Mouse (Mus musculus): ENCODE results near the gene Mxra8. TPM values are rescaled to one million over a fixed set of nuclear protein-coding genes. Genes with fewer than 3 reads are reported as not detected.

The Mxra8 gene
- polyA plus RNA-seq, 1 experiment, result 15.7 TPM

DNA sequence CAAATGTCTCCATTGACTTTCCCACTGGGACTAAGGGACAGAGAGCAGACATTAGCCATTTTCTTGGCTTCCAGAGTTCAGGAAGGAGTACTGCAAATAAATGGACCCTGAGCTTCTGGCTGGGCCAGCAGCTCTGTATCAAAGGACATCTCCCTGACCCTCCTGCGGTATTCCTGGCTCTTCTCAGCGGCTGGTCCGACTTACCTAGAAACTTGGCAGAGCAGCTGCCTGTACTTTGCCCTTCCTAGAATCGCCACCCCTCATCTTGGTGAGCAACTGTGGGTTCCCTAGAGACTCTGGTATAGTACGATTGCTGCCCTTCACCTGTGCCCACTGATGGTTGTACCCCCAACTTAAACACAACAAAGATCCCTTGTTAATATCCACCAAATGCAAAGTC is 3.8 kb downstream of the Mxra8 start:
- TF ChIP-seq CTCF (IDR thresholded peaks at IDR 0.05; ENCODE audit: extremely low read depth, insufficient read depth, low read length), result no peak
- TF ChIP-seq POLR2A (IDR thresholded peaks at IDR 0.05; ENCODE audit: extremely low read depth, insufficient read depth, low read length), result no peak
- H3K27ac ChIP-seq (ENCODE audit: insufficient read depth, low read length), result no peak overlapping the region
- H3K4me3 ChIP-seq (ENCODE audit: insufficient read depth, low read length), result no peak overlapping the region
- H3K4me1 ChIP-seq (ENCODE audit: control insufficient read depth, insufficient read depth, low read length), result peaks cover 3% of the 10 kb centered on the region; the same call in 1 of the 2 replicates

GRCm38 (mm10) chr4:155846871-155847578 is 7.5 kb downstream of the Mxra8 start, which contains the start of gene Dvl1:
Gene Dvl1, plus strand, starts transcription at chr4:155847402.
- Histone ChIP-seq H3K4me3 (ENCODE audit: insufficient read depth, low read length) (peak within 1 kb of the TSS; percentile 97), H3K27ac (ENCODE audit: insufficient read depth, low read length) (peak within 1 kb of the TSS; percentile 66), H3K4me1 (ENCODE audit: control insufficient read depth, insufficient read depth, low read length) (peaks cover 18% of the 10 kb centered on the region)
- TF ChIP-seq CTCF (IDR thresholded peaks at IDR 0.05; ENCODE audit: extremely low read depth, insufficient read depth, low read length), result no peak
- peak; percentile 81; the same call in 1 of the 2 replicates for TF ChIP-seq POLR2A (IDR thresholded peaks at IDR 0.05; ENCODE audit: extremely low read depth, insufficient read depth, low read length)

- Histone ChIP-seq H3K4me3 (ENCODE audit: insufficient read depth, low read length) (peak overlapping the region; percentile 97), H3K4me1 (ENCODE audit: control insufficient read depth, insufficient read depth, low read length) (peaks cover 18% of the 10 kb centered on the region), H3K27ac (ENCODE audit: insufficient read depth, low read length) (0 out of 2 replicates have a peak overlapping the region, but pooled peaks have one; percentile 23)
- no peak for TF ChIP-seq CTCF (IDR thresholded peaks at IDR 0.05; ENCODE audit: extremely low read depth, insufficient read depth, low read length)
- TF ChIP-seq POLR2A (IDR thresholded peaks at IDR 0.05; ENCODE audit: extremely low read depth, insufficient read depth, low read length), result no peak
Measured at GRCm38 (mm10) chr4:155847591-155848352, 8.3 kb downstream of the Mxra8 start.

GRCm38 (mm10) chr4:155848434-155849095 is 9.1 kb downstream of the Mxra8 start:
- Histone ChIP-seq H3K4me3 (ENCODE audit: insufficient read depth, low read length) (peak overlapping the region; percentile 97), H3K4me1 (ENCODE audit: control insufficient read depth, insufficient read depth, low read length) (peaks cover 18% of the 10 kb centered on the region), H3K27ac (ENCODE audit: insufficient read depth, low read length) (no peak overlapping the region)
- TF ChIP-seq POLR2A (IDR thresholded peaks at IDR 0.05; ENCODE audit: extremely low read depth, insufficient read depth, low read length) (no peak), CTCF (IDR thresholded peaks at IDR 0.05; ENCODE audit: extremely low read depth, insufficient read depth, low read length) (no peak)

DNA sequence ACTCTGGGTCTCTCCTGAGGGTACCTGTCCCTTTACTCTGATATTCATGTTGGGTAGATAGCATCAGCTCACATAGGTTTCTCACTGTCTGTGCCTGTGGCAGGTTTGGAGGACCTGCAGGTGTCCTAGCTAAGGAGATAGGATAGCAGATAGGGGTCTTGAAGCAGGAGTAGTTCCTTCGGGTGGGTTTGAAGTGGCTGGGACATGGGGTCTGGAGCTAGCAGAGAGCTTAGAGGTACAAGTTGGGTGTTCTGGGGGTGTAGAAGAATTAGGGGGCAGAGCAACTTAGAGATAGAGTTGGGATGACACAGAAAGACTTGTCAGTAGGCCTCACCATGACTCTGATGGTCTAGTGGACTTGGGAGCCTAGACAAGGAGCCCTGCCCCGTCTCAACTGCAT is 9.9 kb downstream of the Mxra8 start:
- Histone ChIP-seq H3K4me1 (ENCODE audit: control insufficient read depth, insufficient read depth, low read length) (peaks cover 18% of the 10 kb centered on the region), H3K27ac (ENCODE audit: insufficient read depth, low read length) (no peak overlapping the region), H3K4me3 (ENCODE audit: insufficient read depth, low read length) (no peak overlapping the region)
- TF ChIP-seq CTCF (IDR thresholded peaks at IDR 0.05; ENCODE audit: extremely low read depth, insufficient read depth, low read length), result no peak
- TF ChIP-seq POLR2A (IDR thresholded peaks at IDR 0.05; ENCODE audit: extremely low read depth, insufficient read depth, low read length), result no peak

GRCm38 (mm10) chr4:155849792-155850451 is 10.4 kb downstream of the Mxra8 start:
- no peak overlapping the region for H3K4me3 ChIP-seq (ENCODE audit: insufficient read depth, low read length)
- H3K4me1 ChIP-seq (ENCODE audit: control insufficient read depth, insufficient read depth, low read length), result peaks cover 18% of the 10 kb centered on the region
- H3K27ac ChIP-seq (ENCODE audit: insufficient read depth, low read length), result no peak overlapping the region
- TF ChIP-seq POLR2A (IDR thresholded peaks at IDR 0.05; ENCODE audit: extremely low read depth, insufficient read depth, low read length) (no peak), CTCF (IDR thresholded peaks at IDR 0.05; ENCODE audit: extremely low read depth, insufficient read depth, low read length) (no peak)

GRCm38 (mm10) chr4:155851368-155851767 is 11.9 kb downstream of the Mxra8 start:
- Histone ChIP-seq H3K4me3 (ENCODE audit: insufficient read depth, low read length) (no peak overlapping the region), H3K4me1 (ENCODE audit: control insufficient read depth, insufficient read depth, low read length) (peaks cover 18% of the 10 kb centered on the region), H3K27ac (ENCODE audit: insufficient read depth, low read length) (no peak overlapping the region)
- TF ChIP-seq POLR2A (IDR thresholded peaks at IDR 0.05; ENCODE audit: extremely low read depth, insufficient read depth, low read length) (no peak), CTCF (IDR thresholded peaks at IDR 0.05; ENCODE audit: extremely low read depth, insufficient read depth, low read length) (no peak)

- no peak overlapping the region for H3K4me3 ChIP-seq (ENCODE audit: insufficient read depth, low read length)
- no peak for TF ChIP-seq POLR2A (IDR thresholded peaks at IDR 0.05; ENCODE audit: extremely low read depth, insufficient read depth, low read length)
- TF ChIP-seq CTCF (IDR thresholded peaks at IDR 0.05; ENCODE audit: extremely low read depth, insufficient read depth, low read length), result no peak
- H3K27ac ChIP-seq (ENCODE audit: insufficient read depth, low read length), result no peak overlapping the region
- peaks cover 15% of the 10 kb centered on the region for H3K4me1 ChIP-seq (ENCODE audit: control insufficient read depth, insufficient read depth, low read length)
Measured at GRCm38 (mm10) chr4:155851951-155852411, 12.5 kb downstream of the Mxra8 start.

- Histone ChIP-seq H3K27ac (ENCODE audit: insufficient read depth, low read length) (no peak overlapping the region), H3K4me1 (ENCODE audit: control insufficient read depth, insufficient read depth, low read length) (peaks cover 13% of the 10 kb centered on the region), H3K4me3 (ENCODE audit: insufficient read depth, low read length) (no peak overlapping the region)
- TF ChIP-seq CTCF (IDR thresholded peaks at IDR 0.05; ENCODE audit: extremely low read depth, insufficient read depth, low read length) (no peak), POLR2A (IDR thresholded peaks at IDR 0.05; ENCODE audit: extremely low read depth, insufficient read depth, low read length) (no peak)
Measured at GRCm38 (mm10) chr4:155853421-155853820, 13.9 kb downstream of the Mxra8 start.
